Mouse (Mus musculus): ENCODE results near the gene Olfr57. TPM values are rescaled to one million over a fixed set of nuclear protein-coding genes. Genes with fewer than 3 reads are reported as not detected.
"Not testable (repeated sequence)": the region's sequence is repeated elsewhere in the genome, so short reads cannot be mapped to it uniquely, and the experiment has no call there.

Olfr57 gene
- polyA plus RNA-seq (2015; fragmentation: Nextera tagmentation; extraction: Ambion mirVana): not detected in 2 replicates

- H3K9me3 ChIP-seq (ENCODE audit: low read length): no peaks in the 10 kb centered on the region
- H3K27me3 ChIP-seq (replicated peaks; ENCODE audit: insufficient read depth, low read length): no peaks in the 10 kb centered on the region
- no peak for ATAC-seq
- no peaks in the 10 kb centered on the region for H3K4me1 ChIP-seq (ENCODE audit: insufficient read depth, low read depth, low read length)
- TF ChIP-seq CTCF (IDR thresholded peaks at IDR 0.05) (no peak), EP300 (IDR thresholded peaks at IDR 0.05) (no peak)
- no peak within 1 kb of the TSS for H3K9ac ChIP-seq (replicated peaks; ENCODE audit: low read depth)
- H3K27ac ChIP-seq (ENCODE audit: low read length): no peak within 1 kb of the TSS
- H3K4me3 ChIP-seq (ENCODE audit: low read depth, low read length): no peak within 1 kb of the TSS
- H3K36me3 ChIP-seq (ENCODE audit: insufficient read depth, low read length): no peaks in the 10 kb centered on the region
- DNase-seq (ENCODE audit: low spot score): no peak
- H3K4me2 ChIP-seq (replicated peaks; ENCODE audit: low read depth, low read length): no peak within 1 kb of the TSS
Measured at GRCm38 (mm10) chr10:79028441-79028840, at the start of gene Olfr57. Gene Olfr57, plus strand, starts transcription at chr10:79028741.

GRCm38 (mm10) chr10:78980750-78981149 lies 47.8 kb upstream of the Olfr57 start, which contains the start of gene Olfr1352:
Gene Olfr1352, plus strand, starts transcription at chr10:78981050.
- ATAC-seq (no peak), DNase-seq (ENCODE audit: low spot score) (no peak)
- H3K36me3 ChIP-seq (ENCODE audit: insufficient read depth, low read length): no peaks in the 10 kb centered on the region
- H3K4me3 ChIP-seq (ENCODE audit: low read depth, low read length): no peak within 1 kb of the TSS
- H3K4me1 ChIP-seq (ENCODE audit: insufficient read depth, low read depth, low read length): no peaks in the 10 kb centered on the region
- no peaks in the 10 kb centered on the region for H3K9me3 ChIP-seq (ENCODE audit: low read length)
- no peaks in the 10 kb centered on the region for H3K27me3 ChIP-seq (replicated peaks; ENCODE audit: insufficient read depth, low read length)
- no peak within 1 kb of the TSS for H3K9ac ChIP-seq (replicated peaks; ENCODE audit: low read depth)
- no peak for TF ChIP-seq CTCF (IDR thresholded peaks at IDR 0.05)
- TF ChIP-seq EP300 (IDR thresholded peaks at IDR 0.05): no peak
- H3K4me2 ChIP-seq (replicated peaks; ENCODE audit: low read depth, low read length): no peak within 1 kb of the TSS
- H3K27ac ChIP-seq (ENCODE audit: low read length): no peak within 1 kb of the TSS

- H3K9ac ChIP-seq (replicated peaks; ENCODE audit: low read depth): no peak within 1 kb of the TSS
- no peak for TF ChIP-seq EP300 (IDR thresholded peaks at IDR 0.05)
- no peak for TF ChIP-seq CTCF (IDR thresholded peaks at IDR 0.05)
- H3K4me1 ChIP-seq (ENCODE audit: insufficient read depth, low read depth, low read length): no peaks in the 10 kb centered on the region
- ATAC-seq (no peak), DNase-seq (ENCODE audit: low spot score) (no peak)
- 69% methylated on average over 1 of the region's 1 CpGs for WGBS
- H3K27ac ChIP-seq (ENCODE audit: low read length): no peak within 1 kb of the TSS
- H3K27me3 ChIP-seq (replicated peaks; ENCODE audit: insufficient read depth, low read length): no peaks in the 10 kb centered on the region
- H3K9me3 ChIP-seq (ENCODE audit: low read length): no peaks in the 10 kb centered on the region
- no peak within 1 kb of the TSS for H3K4me3 ChIP-seq (ENCODE audit: low read depth, low read length)
- no peaks in the 10 kb centered on the region for H3K36me3 ChIP-seq (ENCODE audit: insufficient read depth, low read length)
- H3K4me2 ChIP-seq (replicated peaks; ENCODE audit: low read depth, low read length): no peak within 1 kb of the TSS
Measured at GRCm38 (mm10) chr10:79012172-79012571, 16.4 kb upstream of the Olfr57 start, which contains the start of gene Olfr1351. Gene Olfr1351, plus strand, starts transcription at chr10:79012472.

GRCm38 (mm10) chr10:79042457-79042856 lies 13.9 kb downstream of the Olfr57 start:
- H3K4me2 ChIP-seq (replicated peaks; ENCODE audit: low read depth, low read length); H3K9me3 ChIP-seq (ENCODE audit: low read length); H3K27me3 ChIP-seq (replicated peaks; ENCODE audit: insufficient read depth, low read length); H3K27ac ChIP-seq (ENCODE audit: low read length); DNase-seq (ENCODE audit: low spot score); H3K36me3 ChIP-seq (ENCODE audit: insufficient read depth, low read length); H3K9ac ChIP-seq (replicated peaks; ENCODE audit: low read depth); ATAC-seq; H3K4me1 ChIP-seq (ENCODE audit: insufficient read depth, low read depth, low read length); H3K4me3 ChIP-seq (ENCODE audit: low read depth, low read length): not testable (repeated sequence)
- whole genome bisulfite sequencing: 81% methylated on average over 2 of the region's 2 CpGs

GRCm38 (mm10) chr10:79057370-79057769 lies 28.8 kb downstream of the Olfr57 start:
- WGBS: 32% methylated on average over 3 of the region's 3 CpGs
- H3K9me3 ChIP-seq (ENCODE audit: low read length); H3K4me3 ChIP-seq (ENCODE audit: low read depth, low read length); H3K4me2 ChIP-seq (replicated peaks; ENCODE audit: low read depth, low read length); H3K27me3 ChIP-seq (replicated peaks; ENCODE audit: insufficient read depth, low read length); H3K9ac ChIP-seq (replicated peaks; ENCODE audit: low read depth); ATAC-seq; H3K4me1 ChIP-seq (ENCODE audit: insufficient read depth, low read depth, low read length); H3K27ac ChIP-seq (ENCODE audit: low read length); H3K36me3 ChIP-seq (ENCODE audit: insufficient read depth, low read length); DNase-seq (ENCODE audit: low spot score): not testable (repeated sequence)

Other genes starting within 250 kb of the Olfr57 start
- gene Slc1a6, start 248.2 kb upstream of the Olfr57 start, polyA plus RNA-seq (2015; fragmentation: Nextera tagmentation; extraction: Ambion mirVana): 0.36 and 0.41 TPM in 2 replicates
- gene Olfr1356, start 176.6 kb upstream of the Olfr57 start, polyA plus RNA-seq (2015; fragmentation: Nextera tagmentation; extraction: Ambion mirVana): not detected in 2 replicates
- gene Olfr1355, start 153.2 kb upstream of the Olfr57 start, polyA plus RNA-seq (2015; fragmentation: Nextera tagmentation; extraction: Ambion mirVana): not detected in 2 replicates
- not detected in 2 replicates for gene Olfr1354, start 115.6 kb upstream of the Olfr57 start, polyA plus RNA-seq (2015; fragmentation: Nextera tagmentation; extraction: Ambion mirVana)
- gene Olfr8, start 78.1 kb upstream of the Olfr57 start, polyA plus RNA-seq (2015; fragmentation: Nextera tagmentation; extraction: Ambion mirVana): not detected in 2 replicates
- gene Olfr1353, start 65.4 kb upstream of the Olfr57 start, polyA plus RNA-seq (2015; fragmentation: Nextera tagmentation; extraction: Ambion mirVana): not detected in 2 replicates
- gene Olfr1352, start 47.7 kb upstream of the Olfr57 start, polyA plus RNA-seq (2015; fragmentation: Nextera tagmentation; extraction: Ambion mirVana): not detected in 2 replicates
- gene Olfr1351, start 16.3 kb upstream of the Olfr57 start, polyA plus RNA-seq (2015; fragmentation: Nextera tagmentation; extraction: Ambion mirVana): not detected in 2 replicates
- 15.8 and 16.4 TPM in 2 replicates for gene 2610008E11Rik, start 68.9 kb downstream of the Olfr57 start, polyA plus RNA-seq (2015; fragmentation: Nextera tagmentation; extraction: Ambion mirVana)
- gene Vmn2r80, start 120.0 kb downstream of the Olfr57 start, polyA plus RNA-seq (2015; fragmentation: Nextera tagmentation; extraction: Ambion mirVana): not detected in 2 replicates
- gene Vmn2r81, start 219.0 kb downstream of the Olfr57 start, polyA plus RNA-seq (2015; fragmentation: Nextera tagmentation; extraction: Ambion mirVana): not detected in 2 replicates